Mouse (Mus musculus) bone marrow macrophage, adult 2 months (primary cell): ENCODE data around the gene Fgf18.

Source experiments
- CTCF ChIP-seq: IDR thresholded peaks from 2 replicates; pipeline ENCODE4 v1.5.1; 2012; ENCODE audit warnings: low read depth, mild to moderate bottlenecking, low read length, moderate library complexity
- POLR2A ChIP-seq: IDR thresholded peaks from 2 replicates; pipeline ENCODE4 v1.6.1; 2012; ENCODE audit warnings: mild to moderate bottlenecking, low read depth, low read length, borderline replicate concordance

DNA sequence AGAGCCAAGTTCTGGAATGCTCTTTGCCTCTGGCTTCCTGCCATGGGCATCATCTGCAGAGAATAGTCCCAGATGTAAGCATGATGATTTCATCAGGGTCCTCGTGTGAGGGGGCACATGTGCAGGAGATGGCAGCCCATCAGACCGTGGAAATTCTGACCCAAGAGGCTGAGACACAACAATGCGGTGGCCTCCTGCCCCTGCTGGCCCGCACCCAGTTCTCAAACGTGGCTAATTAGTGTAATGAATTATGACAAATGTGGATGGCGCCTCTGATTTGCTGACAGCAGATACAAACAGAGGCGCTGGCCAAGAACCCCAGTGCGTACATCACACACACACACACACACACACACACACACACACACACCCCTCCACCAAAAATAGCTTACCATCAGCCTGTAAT, 42.3 kb downstream of the Fgf18 start:
- TF ChIP-seq CTCF (no peak), POLR2A (no peak)
